Mouse (Mus musculus) heart, postnatal 4 days (tissue): Measurements from ENCODE around the gene Tppp2. TPM values are rescaled to one million over a fixed set of nuclear protein-coding genes. Genes with fewer than 3 reads are reported as not detected.

Experiments
- DNase-seq: peaks from one replicate; pipeline ENCODE4 v3.0.0; 2021
- total RNA-seq, 2 experiments: library from RNA; stranded (reverse); gene quantifications; 2 replicates each; pipeline ENCODE4 v1.2.3; 2021

Gene Tppp2
- not detected for total RNA-seq

DNA sequence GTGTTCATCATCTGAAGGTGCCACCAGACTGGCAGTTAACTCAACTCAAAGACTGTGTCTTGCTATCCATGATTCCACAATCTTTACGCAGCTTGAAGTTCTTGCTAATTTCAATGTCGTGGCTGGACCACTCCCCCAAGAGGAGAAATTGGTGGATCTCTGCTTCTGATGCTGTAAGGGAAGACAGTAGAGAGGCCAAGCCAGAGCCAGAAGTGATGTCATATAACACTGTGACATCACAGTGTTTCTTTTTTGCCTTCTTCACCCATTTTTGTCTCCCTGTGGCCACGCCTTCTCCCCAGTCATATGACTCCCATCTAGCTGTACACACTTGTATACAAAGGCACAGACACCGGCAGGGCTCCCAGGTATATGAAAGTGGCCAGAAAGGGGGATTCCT lies at the start of gene Tppp2:
Tppp2 (plus strand) TSS at position 301 of the 400 bp plus-strand sequence.
- DNase-seq, result no peak

DNA sequence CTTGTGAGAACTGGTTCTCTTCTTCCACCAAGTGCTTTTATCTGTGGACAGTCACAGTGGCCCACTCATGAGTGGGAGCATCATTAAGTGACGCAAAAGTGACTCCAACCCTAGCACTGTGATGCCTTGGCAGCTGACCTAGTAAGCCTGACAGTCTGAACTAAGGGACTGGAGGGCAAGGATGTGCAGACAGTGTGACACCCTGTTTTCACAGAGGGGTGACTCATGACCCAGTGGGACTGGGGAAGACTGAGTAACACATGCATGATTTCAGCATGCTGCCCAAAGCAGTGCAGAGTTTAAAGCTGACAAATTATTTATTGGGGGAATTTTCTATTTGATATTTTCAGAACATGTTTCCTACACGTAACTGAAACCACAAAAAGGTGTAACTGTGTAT lies 47.5 kb upstream of the Tppp2 start:
- DNase-seq, result no peak

DNA sequence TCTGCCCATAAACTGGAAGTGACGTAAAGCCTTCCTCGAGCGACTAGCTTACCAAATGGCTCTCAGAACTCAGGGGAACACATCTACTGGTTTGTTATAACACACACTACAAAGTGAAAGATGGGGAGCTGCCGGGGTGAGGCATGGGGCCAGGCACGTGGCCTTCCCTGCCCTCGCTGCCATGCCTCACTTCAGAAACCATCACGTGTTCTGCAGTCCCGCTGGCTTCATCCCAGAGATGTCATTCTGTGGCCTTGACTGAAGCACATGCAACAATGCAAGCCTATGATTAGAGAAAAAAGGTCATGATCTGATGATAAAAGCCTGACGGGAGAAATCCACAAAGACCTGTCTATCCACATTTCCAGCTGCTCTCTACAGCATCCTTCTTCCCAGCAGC lies 46.5 kb upstream of the Tppp2 start:
- DNase-seq, result no peak

DNA sequence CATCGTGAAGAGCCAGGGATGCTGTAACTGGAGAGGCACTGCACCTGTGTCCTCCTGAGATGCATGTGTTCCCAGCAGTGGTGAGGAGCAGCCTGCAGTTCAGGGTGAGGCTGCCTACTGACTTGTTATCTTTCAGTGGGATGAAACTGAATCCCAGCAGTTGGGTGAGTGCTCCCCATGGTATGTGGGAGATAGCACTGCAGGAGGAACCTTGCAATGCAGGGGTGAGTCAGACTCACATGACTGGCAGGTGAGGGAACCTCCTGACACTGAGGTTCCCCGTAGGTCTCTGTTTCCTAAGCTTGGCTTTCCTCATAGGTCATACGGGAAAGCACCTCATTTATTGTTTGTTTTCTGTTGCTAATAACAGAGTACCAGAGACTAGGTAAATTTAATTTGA lies 40.7 kb upstream of the Tppp2 start:
- DNase-seq, result no peak

DNA sequence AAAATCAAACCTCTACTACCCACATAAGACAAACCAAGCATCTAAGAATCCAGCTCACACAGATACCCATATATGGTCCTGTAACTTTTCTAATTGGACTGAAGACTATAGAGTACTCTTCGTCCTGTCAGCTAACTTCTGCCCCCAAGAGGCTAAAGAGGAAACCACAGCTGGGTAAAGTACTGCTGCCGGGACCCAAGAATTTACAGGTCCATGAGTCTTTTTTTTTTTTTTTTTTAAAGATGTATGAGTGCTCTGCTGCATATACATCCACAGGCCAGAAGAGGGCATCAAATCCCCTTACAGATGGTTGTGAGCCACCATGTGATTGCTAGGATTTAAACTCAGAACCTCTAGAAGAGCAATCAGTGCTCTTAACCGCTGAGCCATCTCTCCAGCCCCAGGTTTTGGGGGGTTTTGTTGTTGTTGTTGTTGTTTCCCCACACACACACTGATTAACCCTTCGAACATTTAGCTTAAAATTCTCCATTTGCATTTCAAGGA lies 34.6 kb upstream of the Tppp2 start:
- peak; percentile 86 for DNase-seq

DNA sequence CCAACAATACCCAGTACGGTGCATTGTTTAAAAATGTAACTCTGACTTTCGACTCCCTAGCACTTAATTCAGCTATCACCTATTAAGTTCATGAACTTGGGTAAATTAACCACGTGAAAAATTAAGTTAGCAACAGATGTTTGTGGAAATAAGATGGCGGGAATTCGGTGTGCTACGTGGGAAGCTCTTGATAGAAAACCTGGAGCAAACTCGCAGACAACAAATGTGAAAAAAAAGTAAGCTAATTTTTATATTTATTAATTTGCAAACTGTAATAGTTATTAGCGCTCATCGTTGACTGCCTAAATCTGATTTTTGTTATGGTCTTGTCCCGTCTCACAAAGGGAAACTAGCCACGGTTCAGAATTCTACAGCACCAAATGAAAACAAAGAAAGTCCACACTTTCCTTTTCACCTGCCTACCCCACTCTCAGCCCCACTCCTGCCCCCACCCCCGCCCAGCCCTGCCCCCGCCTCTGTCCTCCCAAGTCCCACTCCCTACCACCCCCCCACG lies 34.1 kb upstream of the Tppp2 start:
- no peak for DNase-seq

DNA sequence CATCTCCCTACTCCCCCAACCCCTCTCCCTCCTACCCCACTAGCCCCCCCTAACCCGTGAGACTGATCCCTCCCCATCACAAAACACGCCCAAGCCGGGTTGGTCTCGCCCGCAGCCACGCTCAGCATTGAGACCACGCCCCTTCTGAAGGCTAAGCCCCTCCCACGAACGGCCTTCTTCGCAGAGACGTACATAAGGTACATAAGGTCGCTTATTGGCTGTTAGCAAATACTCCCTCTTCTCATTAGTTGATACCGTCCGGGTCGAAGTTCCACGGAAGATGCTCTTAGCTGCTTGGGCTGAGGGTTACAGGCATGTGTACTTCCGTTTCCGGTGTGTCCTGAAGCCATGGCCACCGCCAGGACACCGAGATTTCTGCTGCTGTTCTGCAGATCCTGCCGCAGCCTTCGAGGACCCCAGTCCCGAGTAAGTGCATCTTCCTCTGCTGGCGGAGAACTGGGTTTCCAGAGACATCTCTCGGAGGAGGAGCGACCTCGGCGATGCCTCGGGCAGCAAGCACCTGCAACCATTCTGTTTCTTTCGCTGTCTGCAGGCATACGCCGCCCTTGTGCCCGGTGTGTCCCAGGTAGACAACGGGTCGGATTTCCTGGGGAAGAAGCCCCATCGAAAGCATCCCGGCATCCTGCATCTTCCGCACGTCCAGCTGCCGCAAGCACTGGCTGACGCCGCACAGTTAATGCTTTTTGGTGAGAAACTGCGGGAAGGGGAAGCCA lies 33.5 kb upstream of the Tppp2 start, which contains the start of gene Mettl17:
Mettl17 (plus strand) TSS at position 245 of the 734 bp plus-strand sequence.
- peak; percentile 97 for DNase-seq

DNA sequence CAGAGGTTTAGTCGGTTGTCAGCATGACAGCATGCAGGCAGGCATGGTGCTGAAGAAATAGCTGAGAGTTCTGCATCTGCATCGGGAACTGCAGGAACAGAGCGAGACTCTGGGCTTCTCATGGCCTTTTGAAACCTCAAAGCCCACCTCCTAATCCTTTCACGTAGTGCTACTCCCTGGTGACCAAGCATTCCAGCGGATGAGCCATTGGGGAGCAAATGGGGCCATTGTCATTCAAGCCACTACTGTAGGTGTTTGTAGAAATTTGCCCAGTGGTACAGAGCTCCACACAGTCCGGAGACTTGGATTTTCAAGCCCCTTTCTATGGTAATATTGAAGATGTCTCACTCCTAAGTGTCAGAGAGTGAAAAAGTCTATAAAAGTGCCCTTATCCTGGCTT lies 32.2 kb upstream of the Tppp2 start:
- no peak for DNase-seq

DNA sequence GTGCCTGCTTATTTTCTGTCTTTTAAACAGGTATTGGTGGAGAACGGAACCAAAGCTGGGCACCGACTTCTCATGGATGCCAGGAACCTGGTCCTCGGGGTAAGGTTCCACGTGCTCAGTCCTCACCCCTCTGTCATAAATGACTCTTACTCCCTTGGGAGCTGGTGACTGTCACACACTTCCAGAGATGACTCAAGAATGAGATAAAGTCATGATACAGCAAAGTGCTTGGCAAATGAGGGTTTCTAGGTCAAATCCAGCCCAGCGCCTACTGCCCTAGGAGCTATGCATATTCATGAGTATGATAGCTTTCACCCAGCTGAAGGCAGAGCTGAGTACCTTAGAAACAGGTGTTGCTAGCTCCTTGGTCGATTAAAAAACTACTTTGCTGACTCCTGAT lies 28.4 kb upstream of the Tppp2 start:
- DNase-seq, result no peak

DNA sequence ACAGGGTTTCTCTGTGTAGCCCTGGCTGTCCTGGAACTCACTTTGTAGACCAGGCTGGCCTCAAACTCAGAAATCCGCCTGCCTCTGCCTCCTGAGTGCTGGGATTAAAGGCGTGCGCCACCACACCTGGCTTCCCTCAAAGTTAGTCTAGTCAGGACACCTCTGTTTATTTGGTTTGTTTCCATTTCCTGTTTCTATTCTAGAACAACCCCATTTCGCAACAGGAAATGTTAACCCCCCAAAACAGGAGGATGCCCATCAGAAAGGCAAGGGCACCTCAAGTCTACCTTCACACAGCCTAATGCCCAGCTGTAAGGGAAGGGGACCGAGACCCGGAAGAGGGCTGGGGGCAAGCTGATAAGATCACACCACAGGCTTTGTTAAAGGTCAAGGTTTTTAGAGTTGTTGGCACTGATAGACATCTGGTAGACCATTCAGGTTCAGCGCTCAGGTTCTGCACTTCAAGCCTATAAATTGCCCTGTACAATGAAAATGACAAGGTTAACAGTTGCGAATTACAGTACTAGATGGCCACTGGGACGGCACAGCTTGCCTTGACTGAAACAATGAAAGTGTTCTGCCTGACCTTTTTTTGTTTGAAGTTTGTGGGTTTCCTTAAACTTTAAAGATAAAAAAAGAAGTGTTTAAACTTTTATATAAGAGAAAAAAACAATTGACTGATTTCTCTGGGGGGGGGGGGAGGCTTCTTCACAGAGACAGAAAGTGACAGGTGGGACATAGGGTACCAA lies 25.9 kb upstream of the Tppp2 start, which contains the start of gene Slc39a2:
Slc39a2 (plus strand) TSS at position 699 of the 749 bp plus-strand sequence.
- DNase-seq, result no peak

DNA sequence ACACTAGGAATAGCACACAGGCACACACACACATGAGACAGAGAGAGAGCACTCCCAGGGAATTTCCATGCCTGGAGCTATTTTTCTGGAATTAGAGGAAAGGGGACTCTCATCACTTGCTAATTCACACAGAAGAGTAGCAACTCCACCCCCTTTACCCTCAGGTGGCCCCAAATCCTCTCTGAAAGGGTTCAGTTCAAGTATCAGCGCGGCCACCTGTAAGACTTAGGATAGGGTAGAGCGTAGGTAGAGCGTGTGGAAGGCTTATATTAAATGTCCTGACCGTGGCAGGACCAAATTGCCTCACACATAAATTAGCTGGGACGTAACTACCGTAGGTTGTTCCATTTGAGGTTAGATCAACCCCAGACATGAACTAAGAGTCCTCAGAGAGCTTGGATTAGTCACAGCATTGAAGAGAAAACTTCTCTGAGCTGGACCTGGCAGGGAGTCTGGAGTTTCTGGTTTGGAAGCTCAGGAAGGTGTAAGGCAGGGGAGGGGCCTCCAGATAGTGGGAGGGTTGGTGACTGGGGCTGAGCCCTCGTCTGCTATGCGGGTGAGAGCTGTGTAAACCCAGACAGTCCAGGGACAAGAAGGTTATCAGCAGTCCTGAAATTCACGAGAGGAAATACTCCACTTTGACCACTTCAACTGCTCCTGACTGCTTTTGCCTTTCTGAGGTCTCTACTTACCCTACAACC lies 25.0 kb upstream of the Tppp2 start:
- no peak for DNase-seq

DNA sequence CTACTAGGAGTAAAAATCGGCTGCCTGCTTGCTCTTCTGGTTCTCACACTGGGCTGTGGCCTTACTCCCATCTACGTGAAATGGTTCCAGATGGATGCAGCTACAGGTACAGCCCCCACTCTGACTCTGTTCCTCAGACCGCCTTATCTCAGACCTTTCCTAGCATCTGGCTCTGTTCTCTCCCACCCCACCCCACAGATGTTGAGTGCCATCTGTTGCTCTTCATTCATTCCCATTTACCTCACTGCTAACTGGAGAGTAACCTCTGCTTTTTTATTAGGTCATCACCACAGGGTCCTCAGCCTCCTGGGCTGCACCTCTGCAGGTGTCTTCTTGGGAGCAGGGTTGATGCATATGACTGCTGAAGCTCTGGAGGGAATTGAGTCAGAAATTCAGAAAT lies 24.4 kb upstream of the Tppp2 start:
- no peak for DNase-seq

DNA sequence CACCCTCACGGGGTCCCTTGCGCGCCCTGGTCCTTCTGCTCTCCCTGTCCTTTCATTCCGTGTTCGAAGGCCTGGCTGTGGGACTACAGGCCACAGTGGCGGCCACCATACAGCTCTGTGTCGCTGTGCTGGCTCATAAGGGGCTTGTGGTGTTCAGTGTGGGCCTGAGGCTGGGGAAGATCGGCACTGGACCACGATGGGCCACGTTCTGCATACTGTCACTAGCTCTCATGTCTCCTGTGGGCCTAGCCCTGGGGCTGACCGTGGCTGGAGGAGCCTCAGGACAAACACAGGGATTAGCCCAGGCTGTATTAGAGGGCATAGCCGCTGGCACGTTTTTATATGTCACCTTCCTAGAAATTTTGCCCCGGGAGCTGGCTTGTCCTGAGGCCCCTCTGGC lies 23.2 kb upstream of the Tppp2 start:
- no peak for DNase-seq

DNA sequence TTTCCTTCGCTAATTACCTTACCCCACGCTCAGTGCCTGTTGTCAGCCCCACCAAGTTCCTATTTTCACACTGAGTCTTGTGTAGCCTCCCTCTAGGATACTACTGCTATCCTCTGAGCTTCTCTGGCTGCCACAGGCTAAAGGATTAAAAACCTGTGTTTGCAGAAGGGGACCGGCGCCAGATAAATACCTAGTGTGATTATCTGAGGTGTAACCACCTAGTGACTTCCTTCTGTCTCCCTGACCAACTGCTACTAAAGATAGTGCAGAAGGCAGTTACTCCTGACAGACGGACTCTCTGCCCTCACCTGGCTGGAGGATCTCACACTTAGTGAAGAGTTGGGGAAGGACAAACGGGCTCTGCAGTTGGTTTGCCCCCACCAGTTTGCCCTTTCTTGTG lies 22.2 kb upstream of the Tppp2 start:
- DNase-seq, result no peak

DNA sequence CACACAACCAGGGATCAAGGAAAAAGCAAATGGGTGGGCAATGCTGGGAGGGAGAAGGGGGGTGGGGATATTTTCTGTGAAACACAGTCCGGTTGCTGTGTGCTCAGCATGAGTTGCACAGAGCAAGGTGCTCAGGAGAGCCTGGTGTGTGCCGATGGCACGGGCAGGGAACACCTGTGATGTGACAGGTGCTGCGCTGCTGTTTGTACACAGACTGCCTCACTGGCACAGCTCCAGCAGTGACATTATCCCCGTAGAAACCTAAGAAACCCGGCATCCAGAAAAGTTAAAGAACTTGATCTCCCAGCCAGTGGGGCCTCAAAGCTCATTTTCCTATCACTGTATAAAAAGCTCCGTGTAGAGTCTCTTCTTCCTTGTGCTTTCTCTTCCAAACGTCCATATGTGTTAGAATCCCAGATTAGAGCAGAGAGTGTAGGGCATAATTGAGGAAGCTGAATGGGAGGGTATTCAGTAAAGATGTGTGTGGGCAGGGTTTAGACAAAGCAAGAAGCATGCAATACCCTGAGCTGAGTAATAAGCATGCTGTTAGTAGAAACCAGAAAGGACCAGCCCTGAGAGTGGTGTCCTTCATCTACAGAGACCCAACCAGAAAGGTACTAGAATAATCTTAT lies 21.6 kb upstream of the Tppp2 start:
- DNase-seq, result no peak

DNA sequence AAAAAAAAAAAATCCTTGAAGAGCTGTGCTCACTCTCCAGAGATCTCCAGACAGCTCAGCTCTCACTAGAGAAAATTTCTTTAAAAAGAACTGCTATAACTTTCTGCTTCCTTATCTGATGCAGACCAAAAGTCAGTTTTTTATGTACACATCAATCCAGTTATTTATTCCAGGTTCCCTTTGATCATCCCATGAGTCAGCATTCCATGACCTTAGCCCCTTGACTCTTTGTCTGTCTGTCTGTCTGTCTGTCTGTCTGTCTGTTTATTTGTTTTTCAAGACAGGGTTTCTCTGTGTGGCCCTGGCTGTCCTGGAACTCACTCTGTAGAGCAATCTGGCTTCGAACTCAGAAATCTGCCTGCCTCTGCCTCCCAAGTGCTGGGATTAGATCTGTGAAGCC lies 18.9 kb upstream of the Tppp2 start:
- DNase-seq, result no peak

DNA sequence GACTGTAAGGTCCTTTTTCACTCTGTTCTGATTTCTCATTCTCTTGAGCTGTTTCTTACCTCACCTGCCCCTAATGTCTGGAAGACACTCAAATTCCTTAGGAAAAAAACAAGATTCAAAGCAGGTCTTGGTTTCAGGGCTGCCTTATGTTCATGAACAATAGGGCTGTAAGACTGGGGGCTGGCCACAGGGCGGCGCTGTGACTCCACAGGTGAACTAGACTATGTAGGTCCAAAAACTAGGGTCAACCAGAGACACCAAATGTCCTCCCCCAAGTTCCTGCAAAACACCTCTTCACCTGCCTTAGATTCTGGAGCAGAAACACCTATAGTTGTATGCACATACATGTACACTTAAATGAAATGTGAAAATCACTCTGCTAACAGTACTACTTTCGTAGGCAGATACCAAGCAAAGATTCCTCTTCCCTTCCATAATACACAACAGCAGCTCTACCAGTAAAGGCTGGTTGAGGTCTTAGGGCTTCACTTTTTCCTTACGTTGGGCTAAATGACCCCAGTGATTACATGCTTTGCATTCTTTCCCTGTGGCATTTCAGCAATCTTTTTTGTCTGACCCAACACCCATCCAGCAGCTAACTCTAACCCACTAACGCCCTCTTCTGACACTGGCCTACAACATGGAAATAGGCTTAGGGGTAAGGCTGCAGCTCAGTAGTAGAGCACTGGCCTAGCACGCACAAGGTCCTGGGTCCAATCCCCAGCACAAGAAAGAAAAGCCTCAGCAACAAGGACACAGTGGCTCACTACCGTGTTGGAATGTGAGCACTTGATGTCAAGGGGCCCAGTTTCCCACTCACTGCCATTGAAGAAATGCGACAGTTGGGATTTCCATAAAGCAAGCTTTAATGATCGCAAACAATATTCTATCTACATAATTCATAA lies 15.2 kb upstream of the Tppp2 start:
- peak; percentile 90 for DNase-seq

DNA sequence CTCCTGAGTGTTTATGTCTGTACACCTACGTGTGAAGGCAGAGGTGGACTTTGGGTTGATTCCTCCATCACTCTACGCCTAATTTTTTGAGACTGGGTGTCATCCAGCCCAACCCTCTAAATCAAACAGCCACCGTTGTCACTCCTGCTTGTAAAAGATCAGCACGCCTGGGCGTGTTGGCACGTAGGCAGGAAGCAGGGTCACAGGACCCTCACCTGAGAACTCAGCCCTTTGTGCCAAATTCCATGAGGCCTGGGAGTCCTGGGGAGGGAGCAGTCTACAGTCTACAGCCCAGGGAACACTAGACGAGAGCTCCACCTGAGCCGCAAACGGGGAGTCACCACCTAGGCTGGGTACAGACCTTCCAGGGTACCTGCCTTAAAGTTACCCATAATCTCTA lies 14.4 kb upstream of the Tppp2 start:
- DNase-seq, result no peak

DNA sequence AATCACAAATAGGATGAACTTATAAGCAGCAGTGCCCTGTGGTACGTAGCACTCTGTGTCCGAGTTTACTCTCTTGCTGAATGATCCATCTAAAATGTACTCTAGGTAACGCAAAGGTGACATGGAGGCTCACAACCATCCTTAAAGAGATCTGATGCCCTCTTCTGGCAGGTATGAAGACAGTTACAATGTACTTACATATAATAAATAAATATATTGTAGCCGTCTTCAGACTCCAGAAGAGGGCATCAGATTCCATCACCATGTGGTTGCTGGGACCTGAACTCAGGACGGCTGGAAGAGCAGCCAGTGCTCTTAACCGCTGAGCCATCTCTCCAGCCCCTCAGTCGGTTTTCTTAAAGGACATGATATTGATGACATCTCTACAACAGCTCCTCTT lies 13.5 kb upstream of the Tppp2 start:
- no peak for DNase-seq

DNA sequence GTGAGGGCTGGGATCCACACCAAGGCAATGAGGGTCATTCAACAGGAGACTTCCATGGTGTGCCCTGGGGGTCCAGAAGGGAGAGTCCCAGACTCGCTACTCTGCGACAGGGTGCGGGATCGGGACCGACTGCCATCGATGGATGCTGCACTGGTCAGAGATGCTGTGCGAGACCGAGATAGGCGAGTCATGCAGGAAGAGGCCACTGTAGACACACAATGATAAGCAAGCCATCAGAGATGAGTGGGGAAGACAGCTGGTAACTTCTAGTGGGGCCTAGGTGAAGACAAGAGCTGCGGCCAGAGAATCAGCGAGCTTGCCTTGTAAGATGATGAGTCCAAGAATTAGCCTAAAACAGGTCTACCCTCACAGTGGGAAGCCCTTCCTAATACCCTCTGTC lies 12.1 kb upstream of the Tppp2 start:
- DNase-seq, result no peak

DNA sequence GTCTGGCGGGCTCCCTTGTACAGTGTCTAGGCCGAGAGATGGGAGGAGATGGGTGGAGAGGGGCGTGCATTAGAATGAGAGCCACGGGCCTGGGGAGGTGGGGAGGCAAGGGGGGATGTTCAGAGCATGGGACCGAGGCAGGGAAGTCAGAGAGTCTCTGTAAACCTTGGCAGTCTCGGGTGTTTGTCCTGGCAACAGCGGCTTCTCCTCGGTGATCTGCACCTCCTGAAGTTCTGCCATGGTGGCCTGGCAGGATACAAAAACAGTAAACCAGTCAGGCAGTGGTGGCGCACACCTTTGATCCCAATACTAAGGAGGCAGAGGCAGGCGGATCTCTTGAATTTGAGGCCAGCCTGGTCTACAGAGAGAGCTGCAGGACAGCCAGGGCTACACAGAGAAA lies 6.9 kb upstream of the Tppp2 start:
- no peak for DNase-seq
